ENCODE assay signal across 17 mouse cellular contexts in the genomic region with DNA sequence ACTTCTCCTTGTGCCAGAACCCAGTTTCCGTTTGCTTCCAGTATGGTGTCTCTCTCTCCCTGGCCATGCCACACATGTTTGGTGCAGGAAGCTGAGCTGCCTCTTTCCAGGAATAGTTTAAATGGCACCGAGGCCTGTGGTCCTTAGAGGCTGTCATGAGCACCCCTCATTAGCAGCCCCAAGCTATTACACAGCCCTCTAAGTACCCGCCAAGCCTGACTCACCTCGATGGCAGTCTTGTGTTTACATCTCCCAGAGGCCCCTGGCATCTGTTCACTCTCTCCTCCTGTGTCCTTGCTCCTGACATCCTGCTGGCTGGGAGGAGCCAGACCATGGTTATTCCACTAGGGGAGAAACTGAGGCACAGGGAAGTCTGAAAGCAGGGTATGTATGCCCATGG. TPM values are rescaled to one million over a fixed set of nuclear protein-coding genes. Genes with fewer than 3 reads are reported as not detected.
DNase-seq lines count a peak whose midpoint lies in the region; ATAC-seq and TF ChIP-seq lines count a peak whose summit lies in the region.
"Had no signal": no experiment of that assay in that cellular context is flagged by ENCODE, and none has a peak within 500 bp of the region (broad histone marks: within the 10 kb centered on the region; RNA-seq: fewer than 3 reads in every experiment).

No protein-coding gene starts in this region.

- H3K9me3 ChIP-seq in forebrain, embryonic 13.5 days (replicated peaks) = no peaks in the 10 kb centered on the region

- peaks cover 13% of the 10 kb centered on the region for H3K4me1 ChIP-seq in heart, adult 2 months (ENCODE audit: control insufficient read depth, insufficient read depth, low read length)
- peaks cover 24% of the 10 kb centered on the region for H3K4me1 ChIP-seq in forebrain, embryonic 13.5 days

- H3K9ac ChIP-seq in heart, adult 2 months (ENCODE audit: low read depth, low read length) = no peak overlapping the region
- H3K9ac ChIP-seq in forebrain, embryonic 13.5 days = no peak overlapping the region

- 57% methylated on average over 4 of the region's 4 CpGs for WGBS in heart, adult 2 months
- 45% methylated on average over 4 of the region's 4 CpGs for WGBS in forebrain, embryonic 13.5 days

- no peaks in the 10 kb centered on the region for H3K79me2 ChIP-seq in heart, adult 2 months (replicated peaks; ENCODE audit: control insufficient read depth, insufficient read depth, low read length)

- no peak for TF ChIP-seq EP300 in heart, adult 2 months (IDR thresholded peaks at IDR 0.05; ENCODE audit: insufficient read depth, low read depth, low read length)

- no peak overlapping the region for H3K4me3 ChIP-seq in heart, adult 2 months
- H3K4me3 ChIP-seq in layer of hippocampus, adult 2 months = no peak overlapping the region
- H3K4me3 ChIP-seq in forebrain, embryonic 13.5 days = no peak overlapping the region

- H3K36me3 ChIP-seq in heart, adult 2 months (ENCODE audit: control insufficient read depth, insufficient read depth, low read length) = peaks cover 2% of the 10 kb centered on the region; the same call in 1 of the 2 replicates
- peaks cover 41% of the 10 kb centered on the region for H3K36me3 ChIP-seq in forebrain, embryonic 13.5 days (ENCODE audit: poor library complexity, severe bottlenecking)

- intact Hi-C loops in heart, adult 2 months (cut with DNase I) = no loop called here

- no peak for DNase-seq in heart, adult 2 months
- no peak for DNase-seq in heart, adult 8-10 months (ENCODE audit: low spot score)
- DNase-seq in layer of hippocampus, adult 2 months (ENCODE audit: low spot score in 2 of 2) = no peak
- no peak for DNase-seq in layer of hippocampus, postnatal 10 days (ENCODE audit: low spot score in 2 of 2)
- DNase-seq in Muller cell, postnatal 12 days (ENCODE audit: inconsistent ontology term) = peak; percentile 75
- no peak for DNase-seq in retina, embryonic 14.5 days (ENCODE audit: low spot score)
- DNase-seq in thymus, postnatal 0 days (ENCODE audit: low spot score) = no peak
- DNase-seq: adrenal gland, adult 2 months; cerebellum, postnatal 25 days; gastrocnemius, postnatal 14 days; kidney, postnatal 4 days; lung, postnatal 36 days; right cerebral cortex, adult 18-20 months; thymus, postnatal 36 days had no signal

- no peak for TF ChIP-seq CTCF in heart, adult 2 months (IDR thresholded peaks at IDR 0.05)
- TF ChIP-seq CTCF in layer of hippocampus, adult 2 months (conservative IDR thresholded peaks at IDR 0.05) = no peak

- ATAC-seq in forebrain, embryonic 13.5 days = peak; percentile 25; the same call in 1 of the 2 replicates
- ATAC-seq: intestine, postnatal 0 days had no signal

- no peaks in the 10 kb centered on the region for H3K27me3 ChIP-seq in heart, adult 2 months (ENCODE audit: control insufficient read depth, insufficient read depth, low read length)
- no peaks in the 10 kb centered on the region for H3K27me3 ChIP-seq in forebrain, embryonic 13.5 days

- no peak overlapping the region for H3K4me2 ChIP-seq in forebrain, embryonic 13.5 days

- no peak for TF ChIP-seq POLR2A in heart, adult 2 months (IDR thresholded peaks at IDR 0.05; ENCODE audit: insufficient read depth, low read depth, low read length)

- peak overlapping the region; percentile 65 for H3K27ac ChIP-seq in heart, adult 2 months
- peak overlapping the region; percentile 63 for H3K27ac ChIP-seq in layer of hippocampus, adult 2 months
- H3K27ac ChIP-seq in forebrain, embryonic 13.5 days = no peak overlapping the region; the same call in 1 of the 2 replicates

RNA-seq across cellular contexts. Expression of a gene that starts 25.3 kb away (rescaled TPM):
- total RNA-seq in heart, adult 2 months (2021) = 10 to 100 TPM; 12.7 to 13.8 TPM
- 17.3 and 20.5 TPM in 2 replicates for polyA plus RNA-seq in heart, adult 2 months (2012; rRNA removed)
- total RNA-seq in heart, adult 8-10 months (2022) = 10 to 100 TPM; 13.9 to 20.3 (median 17.1) TPM
- total RNA-seq in layer of hippocampus, adult 2 months (2021) = 10 to 100 TPM; 12.2 to 15.1 TPM
- total RNA-seq in layer of hippocampus, postnatal 10 days (2021) = 10 to 100 TPM; 10.5 to 12.0 TPM
- polyA plus RNA-seq in forebrain, embryonic 13.5 days (2015; fragmentation: Nextera tagmentation; extraction: Ambion mirVana) = 8.9 and 10.1 TPM in 2 replicates
- polyA plus RNA-seq in thymus, postnatal 0 days (2015; fragmentation: Nextera tagmentation; extraction: Ambion mirVana) = 4.8 and 6.2 TPM in 2 replicates

RNA-seq across cellular contexts. Expression of a gene that starts 36.7 kb away (rescaled TPM):
- under 1 TPM; 0.41 to 0.84 TPM for total RNA-seq in heart, adult 2 months (2021)
- 0.82 and 0.96 TPM in 2 replicates for polyA plus RNA-seq in heart, adult 2 months (2012; rRNA removed)
- under 1 TPM; 0.37 to 0.78 (median 0.38) TPM for total RNA-seq in heart, adult 8-10 months (2022)
- total RNA-seq in layer of hippocampus, adult 2 months (2021) = not detected
- total RNA-seq in layer of hippocampus, postnatal 10 days (2021) = not detected
- polyA plus RNA-seq in forebrain, embryonic 13.5 days (2015; fragmentation: Nextera tagmentation; extraction: Ambion mirVana) = not detected in 2 replicates
- 0.09 TPM in 1 of 2 replicates, not detected in the other for polyA plus RNA-seq in thymus, postnatal 0 days (2015; fragmentation: Nextera tagmentation; extraction: Ambion mirVana)
- total RNA-seq: adrenal gland, adult 2 months; gastrocnemius, postnatal 14 days; liver, adult 2 months had no signal
- polyA plus RNA-seq: intestine, postnatal 0 days; liver, adult 2 months had no signal
